Mouse (Mus musculus) left cerebral cortex, adult 2 months (tissue): ENCODE measurements at regions not wholly inside any gene's neighbourhood (a gene's known extent, or its start where the extent isn't known, plus 50 kb on each side); places are given as distances from the start of the nearest gene placed in this dataset.

Experiments
- DNase-seq, 2 experiments: peaks; one replicate each; pipeline ENCODE4 v3.0.0; 2021 to 2022; ENCODE audit warnings: low spot score in 2 of 2, mixed read lengths in 1 of 2; ENCODE audit errors: extremely low spot score in 1 of 2
- H3K27ac ChIP-seq: fragments of 200-600 bp; 2 replicates; pipeline ENCODE4 v1.8.1; 2022
- H3K4me3 ChIP-seq: fragments of 200-600 bp; 2 replicates; pipeline ENCODE4 v1.8.1; 2022
- CTCF ChIP-seq: fragments of 200-600 bp; IDR thresholded peaks from 2 replicates; pipeline ENCODE4 v1.8.1; 2022; ENCODE audit warnings: antibody characterized with exemption, mild to moderate bottlenecking, moderate library complexity
- intact Hi-C: fragments of 180-260 bp; cut with DNase I; formaldehyde crosslinking; loops from one replicate; pipeline ENCODE4 v1.15.1; 2025

DNA sequence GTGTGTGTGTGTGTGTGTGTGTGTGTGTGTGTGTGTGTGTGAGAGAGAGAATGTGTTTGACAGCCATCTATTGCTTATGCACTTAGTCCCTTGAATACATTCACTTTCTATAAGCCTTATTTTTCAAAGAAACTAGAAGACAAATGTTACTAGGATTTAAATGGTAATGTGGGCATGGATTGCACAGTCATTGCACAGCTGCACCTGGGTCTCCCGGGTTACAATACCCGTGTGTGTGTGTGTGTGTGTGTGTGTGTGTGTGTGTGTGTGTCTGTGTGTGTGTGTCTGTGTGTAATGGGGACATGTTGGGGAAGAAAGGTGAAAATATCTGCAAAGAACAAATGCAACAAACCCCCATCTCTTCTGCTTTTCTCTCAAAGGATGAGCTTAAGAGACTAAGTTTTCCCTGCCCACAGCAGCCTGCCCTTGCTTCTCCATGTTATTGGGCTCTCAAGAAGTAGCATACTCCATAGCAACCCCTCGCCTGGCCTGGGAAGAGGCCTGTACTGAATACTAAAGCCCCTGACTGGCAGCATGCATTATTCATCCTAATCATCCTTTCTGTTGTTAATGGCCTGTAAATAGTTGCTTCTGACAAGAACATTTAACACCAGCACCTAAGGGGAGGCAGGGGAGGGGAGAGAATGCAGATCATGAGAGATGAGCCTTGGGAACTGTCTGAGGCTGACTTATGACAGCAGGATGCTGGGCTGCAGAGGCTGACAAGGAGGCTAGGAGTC, 467.8 kb upstream of the Mctp2 start:
- intact Hi-C loops: loop anchor here (10.0 kb wide), 1 partner anchor 601 kb away; the partner anchor contains the start of gene Rgma
- Histone ChIP-seq H3K27ac (no peak overlapping the region), H3K4me3 (no peak overlapping the region)
- TF ChIP-seq CTCF: no peak
- DNase-seq: no peak

DNA sequence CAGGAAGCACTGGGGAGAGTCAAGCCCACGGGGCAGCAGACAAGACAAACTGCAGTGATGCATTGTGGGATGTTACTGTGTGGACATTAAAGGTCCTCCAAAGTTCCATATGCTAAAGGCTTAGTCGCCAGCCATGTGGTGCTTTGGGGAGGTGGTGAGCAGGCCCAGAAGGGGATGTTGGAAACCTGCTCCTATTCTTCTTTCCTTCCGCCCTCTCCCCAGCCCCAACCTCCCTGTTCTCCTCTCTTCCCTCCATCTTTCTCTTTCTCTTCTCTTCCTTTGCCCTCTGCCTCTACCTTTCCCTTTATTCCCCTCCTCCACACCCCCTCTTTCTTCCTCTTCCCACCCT, 468.3 kb upstream of the Mctp2 start:
- Histone ChIP-seq H3K27ac (no peak overlapping the region), H3K4me3 (no peak overlapping the region)
- TF ChIP-seq CTCF: no peak
- DNase-seq: no peak
- intact Hi-C loops: loop anchor here (10.0 kb wide), 1 partner anchor 600 kb away; the partner anchor contains the start of gene Rgma

DNA sequence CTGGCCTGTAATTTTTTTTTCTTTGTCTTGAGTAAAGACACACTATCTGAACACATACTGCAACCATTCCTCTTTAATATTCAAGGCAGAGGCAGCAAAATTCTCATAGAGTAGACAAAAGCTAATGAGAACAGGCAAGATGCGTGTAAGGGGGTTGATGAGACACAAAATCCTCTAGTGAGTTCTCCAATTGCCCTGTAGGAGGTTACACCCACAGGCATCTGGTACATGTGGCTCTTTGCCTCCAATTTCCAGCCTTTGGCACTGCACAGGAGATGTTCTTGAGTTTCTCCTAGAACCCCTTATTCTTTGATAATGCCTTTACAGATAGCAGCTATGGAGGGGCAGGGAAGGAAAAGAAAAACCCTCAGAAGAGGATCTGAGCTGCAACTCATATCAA, 480.9 kb upstream of the Mctp2 start:
- no peak; the same call in 1 of the 2 replicates for TF ChIP-seq CTCF
- Histone ChIP-seq H3K4me3 (no peak overlapping the region), H3K27ac (no peak overlapping the region)
- no peak for DNase-seq
- intact Hi-C loops: loop anchor here (2.0 kb wide), 1 partner anchor 197 kb away; no protein-coding TSS in a partner anchor

DNA sequence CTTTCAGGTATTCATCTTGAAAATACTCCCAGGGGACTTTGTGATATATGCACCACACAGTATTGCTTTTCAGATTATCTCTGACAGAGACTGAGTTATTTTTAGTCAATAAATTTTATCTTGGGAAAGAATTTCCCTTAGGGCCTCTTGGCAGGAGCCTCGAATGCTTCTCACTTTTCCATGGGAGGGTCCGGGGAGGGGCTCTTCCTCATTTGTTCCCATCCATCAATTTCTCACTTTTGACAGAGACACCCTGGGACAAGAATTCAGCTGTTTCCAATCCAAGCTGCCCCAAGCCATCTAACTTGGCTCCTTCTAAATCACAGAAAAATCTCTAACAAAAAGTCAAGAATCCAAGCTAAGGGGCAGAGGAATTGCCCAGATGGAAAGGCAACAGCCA, 481.9 kb upstream of the Mctp2 start:
- DNase-seq: no peak
- Histone ChIP-seq H3K4me3 (no peak overlapping the region), H3K27ac (no peak overlapping the region)
- no peak for TF ChIP-seq CTCF
- intact Hi-C loops: no loop called here

DNA sequence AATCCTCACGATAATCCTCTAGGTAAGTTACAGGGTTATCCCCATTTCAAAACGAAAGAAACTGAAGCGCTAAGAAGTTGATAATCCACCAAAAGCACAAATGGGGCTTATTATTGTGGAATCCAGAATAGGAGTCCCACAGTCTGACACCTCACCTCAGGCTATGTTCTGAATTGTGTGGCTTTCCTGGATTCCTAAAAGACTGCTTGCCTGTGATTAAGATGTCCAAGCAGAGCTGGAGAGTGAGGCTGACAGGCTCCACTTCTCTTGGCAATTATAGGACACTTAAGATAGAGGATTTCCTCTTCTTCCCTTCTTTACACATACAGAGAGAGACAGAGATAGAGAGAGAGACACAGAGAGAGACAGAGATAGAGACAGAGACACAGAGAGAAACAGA, 515.7 kb upstream of the Mctp2 start:
- DNase-seq: no peak
- no peak overlapping the region for H3K4me3 ChIP-seq
- H3K27ac ChIP-seq: no peak overlapping the region
- TF ChIP-seq CTCF: no peak
- intact Hi-C loops: no loop called here

DNA sequence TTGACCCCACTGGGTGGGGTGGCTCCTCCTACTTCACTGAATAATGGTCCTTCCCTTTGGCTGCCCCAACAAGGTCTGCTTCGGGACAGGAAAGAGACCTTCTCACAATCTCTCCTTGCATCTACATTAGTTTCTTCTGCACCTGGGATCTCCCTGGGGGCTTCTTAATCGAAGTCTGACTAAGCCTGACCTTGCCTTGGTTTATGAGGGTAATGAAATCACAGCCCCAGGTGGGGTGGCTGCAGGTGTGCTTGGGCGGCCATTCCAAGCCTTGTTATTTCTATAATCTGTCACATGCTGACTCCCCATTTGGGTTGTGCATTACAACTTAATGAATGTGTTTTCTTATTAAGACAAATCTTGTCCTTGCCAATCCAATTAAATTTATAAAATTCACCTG, 520.2 kb upstream of the Mctp2 start:
- H3K4me3 ChIP-seq: no peak overlapping the region
- no peak for DNase-seq
- TF ChIP-seq CTCF: no peak
- no peak overlapping the region for H3K27ac ChIP-seq
- intact Hi-C loops: no loop called here

DNA sequence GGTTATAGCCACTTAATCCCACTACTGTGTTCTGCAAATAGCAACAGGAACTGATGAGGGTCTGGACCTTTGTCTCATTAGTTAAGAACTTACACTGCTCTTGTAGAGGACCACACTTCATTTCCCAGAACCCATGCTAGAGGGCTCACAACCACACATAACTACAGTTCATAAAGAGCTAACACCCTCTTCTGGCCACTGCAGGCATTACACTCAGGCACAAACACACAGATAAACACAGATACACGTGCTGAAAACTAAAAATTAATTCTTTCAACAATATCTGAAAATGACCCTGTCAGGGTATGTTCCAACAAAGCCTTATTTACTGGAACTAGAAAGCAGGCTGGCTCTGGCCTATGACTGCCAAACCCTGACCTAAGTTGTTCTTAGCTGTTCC, 529.0 kb upstream of the Mctp2 start:
- H3K4me3 ChIP-seq: no peak overlapping the region
- H3K27ac ChIP-seq: no peak overlapping the region
- no peak for DNase-seq
- TF ChIP-seq CTCF: peak; percentile 3; the same call in 1 of the 2 replicates
- intact Hi-C loops: no loop called here

DNA sequence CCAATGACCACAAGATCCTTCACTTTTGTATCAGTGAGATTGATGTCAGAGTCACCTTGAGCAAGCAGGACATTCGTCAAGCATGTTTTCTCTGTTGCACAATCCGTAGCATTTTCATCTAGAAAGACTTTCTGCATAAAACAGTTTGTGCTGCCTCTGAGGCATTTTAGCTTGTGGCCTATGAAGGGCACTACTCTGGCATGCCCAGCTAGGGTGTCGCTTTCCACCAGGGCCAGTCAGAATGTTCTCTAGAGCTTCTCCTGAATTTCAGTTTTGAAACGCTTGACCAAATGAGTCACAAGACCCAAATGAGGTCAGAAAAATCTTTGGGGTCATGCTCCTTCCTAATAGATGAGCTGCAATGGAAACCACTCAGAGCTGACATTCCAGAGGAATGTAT, 529.6 kb upstream of the Mctp2 start:
- TF ChIP-seq CTCF: no peak
- no peak for DNase-seq
- H3K27ac ChIP-seq: no peak overlapping the region
- intact Hi-C loops: no loop called here
- no peak overlapping the region for H3K4me3 ChIP-seq

DNA sequence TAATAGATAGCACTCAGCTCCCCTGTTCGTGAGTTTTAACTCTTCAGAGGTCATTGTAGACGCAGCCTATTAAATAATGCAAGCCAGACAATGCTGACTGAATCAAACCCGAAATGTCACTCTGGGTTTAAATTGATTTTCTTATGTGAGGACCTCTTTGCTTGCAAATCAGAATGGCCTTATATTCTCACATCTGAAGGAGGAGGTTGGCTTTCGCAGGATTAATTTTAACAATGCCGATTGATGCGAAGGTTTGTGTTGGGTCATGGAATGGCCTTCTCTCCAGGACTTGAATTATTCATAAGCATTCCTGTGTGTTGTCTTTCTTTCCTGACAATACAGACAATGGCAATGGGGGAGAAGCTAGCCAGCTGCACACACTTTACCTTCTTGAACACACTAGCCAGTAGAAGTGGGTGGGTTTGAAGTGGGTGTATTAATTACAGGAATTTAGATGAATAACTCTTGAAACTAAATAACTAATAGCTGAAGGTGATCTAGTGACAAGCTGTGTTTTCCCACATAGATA, 530.1 kb upstream of the Mctp2 start:
- no peak for DNase-seq
- intact Hi-C loops: no loop called here
- no peak for TF ChIP-seq CTCF
- Histone ChIP-seq H3K4me3 (no peak overlapping the region), H3K27ac (no peak overlapping the region)

DNA sequence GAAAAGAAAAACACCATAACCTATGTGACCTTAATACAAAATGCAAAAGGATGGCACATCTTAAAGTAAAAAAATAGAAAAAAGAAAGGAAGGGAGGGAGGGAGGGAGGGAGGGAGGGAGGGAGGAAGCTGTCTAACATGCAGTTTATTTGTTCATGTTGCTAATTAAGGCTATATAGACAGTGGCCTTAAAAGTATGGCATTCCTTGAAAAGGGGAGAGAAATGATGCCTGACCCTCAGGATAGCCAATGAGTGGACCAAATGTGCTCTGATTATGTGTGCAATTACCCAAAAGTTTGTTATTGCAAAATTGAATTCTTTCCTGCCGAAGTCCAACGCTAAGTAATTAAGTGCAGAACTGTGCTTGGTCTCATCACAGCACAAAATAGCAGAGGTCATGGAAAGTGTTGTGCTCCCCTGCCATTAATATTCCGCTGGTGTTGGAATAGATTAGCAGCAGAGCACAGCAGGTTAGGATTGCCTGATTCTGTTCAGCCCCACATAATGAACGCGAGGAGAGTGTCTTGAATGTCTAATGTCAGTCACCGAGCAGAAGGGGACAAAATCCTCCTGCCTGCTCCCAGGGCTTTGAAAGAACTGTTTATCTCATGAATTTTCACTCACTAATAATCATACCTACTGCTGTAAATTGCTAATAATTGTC, 531.7 kb upstream of the Mctp2 start:
- intact Hi-C loops: no loop called here
- Histone ChIP-seq H3K4me3 (no peak overlapping the region), H3K27ac (no peak overlapping the region)
- no peak for DNase-seq
- no peak for TF ChIP-seq CTCF

DNA sequence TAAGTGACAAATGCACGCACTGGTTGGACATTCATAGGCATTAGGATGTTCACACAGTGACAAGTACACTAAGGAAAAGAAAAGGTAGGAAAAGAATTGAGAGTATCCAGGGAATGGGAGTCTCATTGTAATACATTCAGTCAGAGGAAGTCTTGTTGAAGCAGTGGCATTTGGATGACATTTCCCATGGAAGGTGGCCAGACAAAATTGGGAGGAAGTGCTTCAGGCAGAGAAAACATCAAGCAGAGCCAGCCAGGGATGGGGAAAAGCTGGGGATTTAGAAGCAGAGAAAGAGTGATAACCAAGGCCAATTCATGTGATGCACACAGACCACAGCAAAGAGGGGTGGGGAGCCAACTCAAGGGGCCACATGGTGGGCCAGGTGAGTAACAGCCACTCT, 524.0 kb upstream of the Rgma start:
- no peak for DNase-seq
- no peak for TF ChIP-seq CTCF
- intact Hi-C loops: no loop called here

DNA sequence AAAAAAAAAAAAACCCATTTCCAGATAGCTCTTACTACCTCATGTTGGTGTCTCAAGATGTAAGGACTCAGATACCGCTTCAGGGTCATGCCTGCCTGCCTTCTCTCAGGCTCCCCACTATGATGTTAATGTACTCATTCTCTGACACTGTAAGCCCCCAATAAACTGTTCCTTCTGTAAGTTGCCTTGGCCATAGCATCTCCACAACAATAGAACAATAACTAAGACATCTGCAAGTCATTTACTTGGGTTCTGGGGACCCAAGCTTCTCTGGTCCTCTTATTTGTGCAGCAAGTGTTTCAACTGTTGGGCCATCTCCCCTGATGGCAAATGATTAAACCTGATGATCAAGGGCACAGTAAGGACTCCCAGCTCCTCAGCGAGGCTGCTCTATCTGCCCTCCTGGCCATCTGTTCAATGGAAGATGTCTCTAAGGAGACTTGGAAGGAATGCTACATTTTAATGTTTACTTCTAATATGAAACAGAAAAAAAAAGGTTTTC, 520.8 kb upstream of the Rgma start:
- Histone ChIP-seq H3K4me3 (no peak overlapping the region), H3K27ac (no peak overlapping the region)
- no peak for DNase-seq
- no peak for TF ChIP-seq CTCF
- intact Hi-C loops: no loop called here

More for the DNA sequence above, 524.0 kb upstream of the Rgma start:
- H3K4me3 ChIP-seq: no peak overlapping the region
- H3K27ac ChIP-seq: no peak overlapping the region
